Mouse (Mus musculus) brain, embryonic 14.5 days (tissue): Measurements from ENCODE around the gene Mrpl16. TPM values are rescaled to one million over a fixed set of nuclear protein-coding genes. Genes with fewer than 3 reads are reported as not detected.
A peak's percentile ranks its signal among the peaks of the same experiment; 100 is the strongest.

Experiments
- DNase-seq: peaks from one replicate; pipeline ENCODE4 v3.0.0-alpha.2; 2011; ENCODE audit warnings: low read depth
- CTCF ChIP-seq: fragments of 200-500 bp; IDR thresholded peaks from 2 replicates; pipeline ENCODE4 v1.5.1; 2012; ENCODE audit warnings: inconsistent platforms, mild to moderate bottlenecking, moderate library complexity, borderline replicate concordance; ENCODE audit not compliant: insufficient read depth, insufficient read length; ENCODE audit errors: extremely low read depth
- POLR2A ChIP-seq: fragments of 200-500 bp; IDR thresholded peaks from 2 replicates; pipeline ENCODE4 v1.6.1; 2012; ENCODE audit warnings: mild to moderate bottlenecking, inconsistent platforms, borderline replicate concordance; ENCODE audit not compliant: poor library complexity, insufficient read depth, insufficient read length, severe bottlenecking; ENCODE audit errors: extremely low read depth
- polyA plus RNA-seq: library from polyadenylated mRNA; depleted of rRNA; stranded (reverse); fragments of >200 nt; gene quantifications from 2 replicates; pipeline ENCODE4 v1.2.3, GENCODE M21; 2012

Mrpl16 gene
- polyA plus RNA-seq, 1 experiment = 31.2 TPM

GRCm38 (mm10) chr19:11769257-11769920 lies 802 bp upstream of the Mrpl16 start:
- TF ChIP-seq CTCF (no peak), POLR2A (no peak)
- no peak for DNase-seq

DNA sequence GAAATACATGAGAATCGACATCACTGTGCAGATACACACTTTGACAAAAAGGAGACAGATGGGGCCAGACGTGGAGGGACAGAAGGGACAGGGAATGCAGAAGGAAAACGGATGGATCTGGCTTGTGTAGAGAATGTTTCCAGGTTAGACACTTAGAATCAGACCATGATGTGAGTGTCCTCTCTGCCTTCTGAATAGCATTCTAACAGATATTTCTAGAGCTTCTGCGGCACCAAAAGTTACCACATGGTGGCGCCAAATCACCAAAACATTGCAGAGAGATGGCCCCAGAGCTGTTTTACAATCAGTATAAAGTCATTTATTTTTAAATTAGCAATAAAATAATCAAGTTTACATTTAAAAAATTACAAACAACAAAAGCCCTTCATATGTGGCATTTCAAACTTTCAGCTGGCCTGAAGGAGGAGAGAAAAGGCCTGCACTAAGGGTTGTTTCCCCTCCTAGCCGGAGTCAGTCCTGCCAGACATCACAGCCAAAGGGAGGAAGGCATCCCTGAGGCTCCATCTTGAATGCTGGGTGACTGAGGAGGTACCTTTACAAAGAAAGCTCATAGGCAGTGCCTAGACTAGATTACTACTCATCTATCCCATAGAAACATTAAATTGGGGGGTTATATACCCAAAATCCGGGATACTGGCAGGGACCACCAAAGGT lies 7.1 kb downstream of the Mrpl16 start:
- TF ChIP-seq POLR2A (no peak), CTCF (peak; percentile 62; the same call in 1 of the 2 replicates)
- DNase-seq = peak; percentile 56

DNA sequence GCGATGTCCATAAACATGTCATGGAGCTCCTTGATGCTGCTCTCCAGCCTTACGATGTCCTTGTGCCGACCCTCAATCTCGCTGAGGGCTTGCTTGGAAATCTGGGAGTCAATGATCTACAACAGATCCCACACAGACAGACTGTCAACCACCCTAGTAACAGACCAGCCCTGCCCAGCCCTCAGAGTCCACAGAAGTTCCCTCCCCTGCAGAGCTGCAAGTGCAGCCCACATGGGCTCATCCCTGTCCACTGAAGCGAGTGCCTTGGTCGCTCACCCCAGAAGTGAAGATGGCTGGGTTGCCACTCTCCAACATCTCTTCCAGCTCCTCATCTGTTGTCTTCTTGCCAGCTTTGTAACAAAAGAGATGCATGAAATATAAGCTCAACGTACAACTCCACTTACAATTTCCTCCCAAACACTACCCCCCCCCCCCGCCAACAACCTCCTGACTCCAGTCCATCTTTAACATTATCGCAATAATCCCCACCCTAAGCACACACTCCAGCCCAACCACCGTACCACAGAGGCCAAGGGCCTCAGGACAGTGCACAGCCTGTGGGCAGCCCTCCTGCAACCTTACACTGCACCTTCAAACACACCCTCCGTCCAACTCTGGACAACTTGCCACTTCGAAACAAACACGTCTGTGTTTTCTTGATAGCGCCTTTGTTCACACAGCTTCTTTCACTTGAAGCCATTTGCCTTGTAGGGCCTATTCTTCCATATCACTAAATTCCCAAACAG lies 15.4 kb downstream of the Mrpl16 start:
- DNase-seq = no peak
- TF ChIP-seq POLR2A (no peak), CTCF (no peak)

DNA sequence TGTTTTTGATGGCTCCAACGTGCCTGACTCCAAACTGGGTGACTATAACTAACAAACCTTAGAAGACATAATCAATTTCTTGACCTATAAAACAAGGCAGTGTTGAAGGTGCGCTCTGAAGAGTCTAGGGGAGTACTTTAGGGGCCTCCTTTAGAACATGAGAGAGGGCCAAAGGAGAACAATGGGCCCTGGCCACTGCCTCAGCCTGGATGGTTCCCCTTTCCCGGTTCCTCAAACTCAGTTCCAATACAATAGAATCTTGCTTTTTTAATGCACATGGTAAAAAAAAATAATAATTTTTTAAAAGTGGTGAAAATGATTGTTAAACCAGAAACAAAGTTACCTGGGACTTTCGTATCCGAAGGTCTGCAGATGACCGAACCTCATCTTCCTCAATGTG lies 17.6 kb downstream of the Mrpl16 start:
- no peak for TF ChIP-seq POLR2A
- no peak for DNase-seq

DNA sequence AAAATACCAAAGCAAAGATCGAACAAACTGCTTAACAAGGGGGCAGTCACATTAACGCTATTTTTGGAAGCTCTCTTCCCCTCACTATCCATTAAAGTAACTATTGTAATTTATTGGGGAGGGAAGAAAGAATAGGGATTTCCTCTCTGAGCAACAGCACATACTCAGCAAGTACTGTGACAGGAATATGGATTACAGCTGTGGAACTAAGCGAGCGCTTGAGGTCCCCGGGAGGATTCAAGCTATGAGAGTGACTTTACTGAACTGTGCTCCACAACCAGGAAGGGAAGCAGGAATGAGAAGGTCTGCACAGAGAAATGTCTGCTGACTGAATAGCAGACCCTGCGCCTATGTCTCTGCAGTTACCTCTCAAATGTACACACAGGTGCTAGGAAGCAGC lies 18.7 kb downstream of the Mrpl16 start:
- DNase-seq = no peak
- TF ChIP-seq CTCF = no peak
- TF ChIP-seq POLR2A = no peak

DNA sequence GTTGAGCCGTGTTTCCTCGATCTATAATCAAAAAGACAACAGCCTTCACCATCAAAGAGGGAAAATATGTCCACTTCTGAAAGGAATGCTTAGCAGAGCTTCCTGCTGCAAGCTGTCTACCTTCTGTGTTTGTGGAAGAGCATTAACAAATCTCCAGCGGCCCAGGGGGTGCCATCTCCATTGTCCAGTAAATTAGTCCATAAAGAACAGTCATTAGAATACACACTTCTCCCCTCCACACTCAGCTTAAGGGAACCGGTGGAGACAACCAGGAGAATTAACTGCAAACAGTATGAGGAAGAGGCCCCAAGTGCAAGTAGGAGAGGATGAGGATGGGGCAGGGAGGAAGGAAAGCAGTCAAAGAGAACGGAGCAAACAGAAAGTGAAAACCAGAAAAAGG lies 21.6 kb downstream of the Mrpl16 start:
- TF ChIP-seq POLR2A (no peak), CTCF (no peak)
- DNase-seq = no peak

- no peak for DNase-seq
- TF ChIP-seq CTCF (no peak), POLR2A (no peak)
Measured at GRCm38 (mm10) chr19:11793741-11794359, 23.7 kb downstream of the Mrpl16 start.

DNA sequence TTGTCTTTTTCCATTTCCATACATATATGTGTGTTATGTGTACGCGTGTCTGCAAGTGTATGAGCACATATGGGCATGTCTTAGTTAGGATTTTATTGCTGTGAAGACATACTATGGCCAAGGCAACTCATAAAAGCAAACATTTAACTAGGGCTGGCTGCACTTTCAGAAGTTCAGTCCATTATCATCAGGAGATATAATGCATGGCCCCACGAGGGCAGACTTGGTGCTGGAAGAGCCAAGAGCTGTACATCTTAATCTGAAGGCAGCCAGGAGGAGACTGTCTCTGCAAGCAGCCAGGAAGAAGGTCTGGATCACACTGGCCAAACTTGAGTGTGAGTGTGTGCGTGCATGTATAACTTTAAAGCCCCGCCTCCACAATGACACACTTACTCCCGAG lies 24.3 kb downstream of the Mrpl16 start:
- no peak for TF ChIP-seq CTCF
- TF ChIP-seq POLR2A = no peak
- no peak for DNase-seq

- TF ChIP-seq POLR2A = no peak
- no peak for TF ChIP-seq CTCF
- no peak for DNase-seq
Measured at GRCm38 (mm10) chr19:11800531-11801315, 30.5 kb downstream of the Mrpl16 start.

DNA sequence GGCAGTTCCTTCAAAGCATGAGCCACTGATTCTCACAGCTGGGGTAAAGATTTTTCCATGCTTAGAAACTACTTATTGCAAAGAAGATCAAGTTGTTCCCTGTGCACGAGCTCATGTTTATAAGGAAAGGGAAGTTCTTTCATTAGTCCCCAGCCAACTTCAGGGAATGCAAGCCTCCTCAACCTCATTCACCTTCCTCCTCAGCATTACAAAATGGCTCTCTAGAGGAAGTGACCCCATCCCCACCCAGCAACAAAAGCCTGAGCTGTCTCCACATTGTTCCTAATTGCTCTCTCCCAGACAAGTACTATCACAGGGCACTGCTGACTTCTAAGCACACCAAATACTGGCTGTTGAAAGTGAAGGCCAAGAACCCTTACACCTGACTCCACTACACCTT lies 34.2 kb downstream of the Mrpl16 start:
- no peak for DNase-seq
- no peak for TF ChIP-seq POLR2A
- no peak for TF ChIP-seq CTCF
